Mouse (Mus musculus) liver, postnatal 0 days (tissue): Measurements from ENCODE around the gene Herc1.

Source experiments
- CTCF ChIP-seq: sonication (generic); IDR thresholded peaks from 2 replicates; pipeline ENCODE4 v1.5.1; 2016; ENCODE audit warnings: antibody characterized with exemption, low read depth
- EP300 ChIP-seq: IDR thresholded peaks from 2 replicates; pipeline ENCODE4 v1.6.1; 2016; ENCODE audit warnings: antibody characterized with exemption, low read depth, mild to moderate bottlenecking

- TF ChIP-seq CTCF (no peak), EP300 (no peak)
Observed at GRCm38 (mm10) chr9:66507684-66508083, 157.4 kb downstream of the Herc1 start.
